Mouse (Mus musculus): ENCODE data around the gene Gng12. TPM values are rescaled to one million over a fixed set of nuclear protein-coding genes. Genes with fewer than 3 reads are reported as not detected.

Gng12 gene
- polyA plus RNA-seq, 1 experiment from 2014 or later, result 77.1 TPM

- Histone ChIP-seq H3K36me3 (ENCODE audit: insufficient read depth, low read length) (no peaks in the 10 kb centered on the region), H3K4me2 (replicated peaks; ENCODE audit: low read depth, low read length) (no peak overlapping the region), H3K27ac (ENCODE audit: low read length) (no peak overlapping the region), H3K27me3 (replicated peaks; ENCODE audit: insufficient read depth, low read length) (no peaks in the 10 kb centered on the region), H3K9me3 (ENCODE audit: low read length) (no peaks in the 10 kb centered on the region), H3K4me3 (ENCODE audit: low read depth, low read length) (no peak overlapping the region), H3K9ac (replicated peaks; ENCODE audit: low read depth) (no peak overlapping the region), H3K4me1 (ENCODE audit: insufficient read depth, low read depth, low read length) (no peaks in the 10 kb centered on the region)
- WGBS, result 66% methylated on average over 7 of the region's 7 CpGs
- DNase-seq (ENCODE audit: low spot score) (no peak), ATAC-seq (no peak)
- TF ChIP-seq CTCF (IDR thresholded peaks at IDR 0.05), result no peak
- no peak for TF ChIP-seq EP300 (IDR thresholded peaks at IDR 0.05)
Measured at GRCm38 (mm10) chr6:67034331-67035130, 138.3 kb downstream of the Gng12 start.

GRCm38 (mm10) chr6:67035388-67036299 is 139.4 kb downstream of the Gng12 start:
- H3K4me3 ChIP-seq (ENCODE audit: low read depth, low read length), result peak overlapping the region; percentile 81
- no peaks in the 10 kb centered on the region for H3K36me3 ChIP-seq (ENCODE audit: insufficient read depth, low read length)
- H3K27ac ChIP-seq (ENCODE audit: low read length), result peak overlapping the region; percentile 92
- H3K4me1 ChIP-seq (ENCODE audit: insufficient read depth, low read depth, low read length), result no peaks in the 10 kb centered on the region
- 13% methylated on average over 19 of the region's 19 CpGs for WGBS
- peak; percentile 59; the same call in 1 of the 2 replicates for TF ChIP-seq EP300 (IDR thresholded peaks at IDR 0.05)
- no peak for TF ChIP-seq CTCF (IDR thresholded peaks at IDR 0.05)
- DNase-seq (ENCODE audit: low spot score), result peak; percentile 72
- ATAC-seq, result no peak
- H3K9ac ChIP-seq (replicated peaks; ENCODE audit: low read depth), result 0 out of 2 replicates have a peak overlapping the region, but pooled peaks have one; percentile 63
- H3K9me3 ChIP-seq (ENCODE audit: low read length), result no peaks in the 10 kb centered on the region
- no peaks in the 10 kb centered on the region for H3K27me3 ChIP-seq (replicated peaks; ENCODE audit: insufficient read depth, low read length)
- H3K4me2 ChIP-seq (replicated peaks; ENCODE audit: low read depth, low read length), result peak overlapping the region; percentile 90

- no peak for TF ChIP-seq EP300 (IDR thresholded peaks at IDR 0.05)
- peak; percentile 82 for TF ChIP-seq CTCF (IDR thresholded peaks at IDR 0.05)
- Histone ChIP-seq H3K4me3 (ENCODE audit: low read depth, low read length) (peak overlapping the region; percentile 81), H3K36me3 (ENCODE audit: insufficient read depth, low read length) (no peaks in the 10 kb centered on the region), H3K27ac (ENCODE audit: low read length) (peak overlapping the region; percentile 92), H3K4me2 (replicated peaks; ENCODE audit: low read depth, low read length) (peak overlapping the region; percentile 90), H3K9ac (replicated peaks; ENCODE audit: low read depth) (peak overlapping the region; percentile 63), H3K27me3 (replicated peaks; ENCODE audit: insufficient read depth, low read length) (no peaks in the 10 kb centered on the region), H3K9me3 (ENCODE audit: low read length) (no peaks in the 10 kb centered on the region), H3K4me1 (ENCODE audit: insufficient read depth, low read depth, low read length) (no peaks in the 10 kb centered on the region)
- WGBS, result under 1% methylated on average over 29 of the region's 29 CpGs
- DNase-seq (ENCODE audit: low spot score) (peak; percentile 94), ATAC-seq (peak; percentile 74)
Measured at GRCm38 (mm10) chr6:67036356-67036811, 140.2 kb downstream of the Gng12 start.

- WGBS, result under 1% methylated on average over 56 of the region's 69 CpGs
Measured at GRCm38 (mm10) chr6:67036837-67037628, 140.8 kb downstream of the Gng12 start, which contains the start of gene Gadd45a. Gadd45a (minus strand) TSS chr6:67037457.

GRCm38 (mm10) chr6:67038964-67039363 is 142.8 kb downstream of the Gng12 start:
- Histone ChIP-seq H3K9ac (replicated peaks; ENCODE audit: low read depth) (no peak overlapping the region), H3K4me1 (ENCODE audit: insufficient read depth, low read depth, low read length) (no peaks in the 10 kb centered on the region), H3K9me3 (ENCODE audit: low read length) (no peaks in the 10 kb centered on the region), H3K27me3 (replicated peaks; ENCODE audit: insufficient read depth, low read length) (no peaks in the 10 kb centered on the region), H3K27ac (ENCODE audit: low read length) (no peak overlapping the region), H3K4me2 (replicated peaks; ENCODE audit: low read depth, low read length) (no peak overlapping the region), H3K4me3 (ENCODE audit: low read depth, low read length) (no peak overlapping the region), H3K36me3 (ENCODE audit: insufficient read depth, low read length) (no peaks in the 10 kb centered on the region)
- DNase-seq (ENCODE audit: low spot score) (no peak), ATAC-seq (no peak)
- 98% methylated on average over 2 of the region's 3 CpGs for WGBS
- TF ChIP-seq CTCF (IDR thresholded peaks at IDR 0.05) (peak; percentile 11; the same call in 1 of the 2 replicates), EP300 (IDR thresholded peaks at IDR 0.05) (no peak)

More at GRCm38 (mm10) chr6:67036837-67037628, 140.8 kb downstream of the Gng12 start, which contains the start of gene Gadd45a:
- Histone ChIP-seq H3K4me2 (replicated peaks; ENCODE audit: low read depth, low read length) (peak within 1 kb of the TSS; percentile 90), H3K4me1 (ENCODE audit: insufficient read depth, low read depth, low read length) (no peaks in the 10 kb centered on the region), H3K9me3 (ENCODE audit: low read length) (no peaks in the 10 kb centered on the region), H3K4me3 (ENCODE audit: low read depth, low read length) (peak within 1 kb of the TSS; percentile 81), H3K27me3 (replicated peaks; ENCODE audit: insufficient read depth, low read length) (no peaks in the 10 kb centered on the region), H3K27ac (ENCODE audit: low read length) (peak within 1 kb of the TSS; percentile 92), H3K9ac (replicated peaks; ENCODE audit: low read depth) (peak within 1 kb of the TSS; percentile 63), H3K36me3 (ENCODE audit: insufficient read depth, low read length) (no peaks in the 10 kb centered on the region)
- ATAC-seq, result peak; percentile 97
- DNase-seq (ENCODE audit: low spot score), result peak; percentile 99
- TF ChIP-seq EP300 (IDR thresholded peaks at IDR 0.05) (no peak), CTCF (IDR thresholded peaks at IDR 0.05) (peak; percentile 42)
